Mouse (Mus musculus): ENCODE measurements around the gene Smg1. TPM values are rescaled to one million over a fixed set of nuclear protein-coding genes. Genes with fewer than 3 reads are reported as not detected.
A peak's percentile ranks its signal among the peaks of the same experiment; 100 is the strongest.

Gene Smg1
- total RNA-seq, 2 experiments from 2014 or later, result 43.3 to 55.5 TPM

- no peak for ATAC-seq (ENCODE audit: poor library complexity, severe bottlenecking)
These were observed 89.3 kb downstream of the Smg1 start for GRCm38 (mm10) chr7:118154150-118154549.

GRCm38 (mm10) chr7:118143602-118144001 is 99.9 kb downstream of the Smg1 start:
- ATAC-seq (ENCODE audit: poor library complexity, severe bottlenecking), result no peak

- ATAC-seq (ENCODE audit: poor library complexity, severe bottlenecking), result no peak
These were observed 100.3 kb downstream of the Smg1 start for GRCm38 (mm10) chr7:118143123-118143522.

GRCm38 (mm10) chr7:118141271-118141670 is 102.2 kb downstream of the Smg1 start:
- no peak for ATAC-seq (ENCODE audit: poor library complexity, severe bottlenecking)

GRCm38 (mm10) chr7:118135128-118135527 is 108.3 kb downstream of the Smg1 start:
- ATAC-seq (ENCODE audit: poor library complexity, severe bottlenecking), result no peak

GRCm38 (mm10) chr7:118129430-118130041 is 113.9 kb downstream of the Smg1 start, which contains the start of gene Arl6ip1:
TSS of gene Arl6ip1 (minus strand) at chr7:118129662.
- peak; percentile 94 for ATAC-seq (ENCODE audit: poor library complexity, severe bottlenecking)

- ATAC-seq (ENCODE audit: poor library complexity, severe bottlenecking), result peak; percentile 58
These were observed 114.5 kb downstream of the Smg1 start for GRCm38 (mm10) chr7:118128925-118129429.

GRCm38 (mm10) chr7:118126219-118126875 is 117.1 kb downstream of the Smg1 start:
- no peak for ATAC-seq (ENCODE audit: poor library complexity, severe bottlenecking)

GRCm38 (mm10) chr7:118125736-118126135 is 117.7 kb downstream of the Smg1 start:
- no peak for ATAC-seq (ENCODE audit: poor library complexity, severe bottlenecking)

GRCm38 (mm10) chr7:118123512-118124411 is 119.7 kb downstream of the Smg1 start:
- no peak for ATAC-seq (ENCODE audit: poor library complexity, severe bottlenecking)

- no peak for ATAC-seq (ENCODE audit: poor library complexity, severe bottlenecking)
These were observed 121.2 kb downstream of the Smg1 start for GRCm38 (mm10) chr7:118122235-118122634.

- no peak for ATAC-seq (ENCODE audit: poor library complexity, severe bottlenecking)
These were observed 122.8 kb downstream of the Smg1 start for GRCm38 (mm10) chr7:118120654-118121053.

- ATAC-seq (ENCODE audit: poor library complexity, severe bottlenecking), result no peak
These were observed 123.5 kb downstream of the Smg1 start for GRCm38 (mm10) chr7:118119946-118120345.

- ATAC-seq (ENCODE audit: poor library complexity, severe bottlenecking), result no peak
These were observed 124.3 kb downstream of the Smg1 start for GRCm38 (mm10) chr7:118119142-118119541.

GRCm38 (mm10) chr7:118118426-118118825 is 125.0 kb downstream of the Smg1 start:
- ATAC-seq (ENCODE audit: poor library complexity, severe bottlenecking), result no peak

GRCm38 (mm10) chr7:118117539-118118210 is 125.8 kb downstream of the Smg1 start:
- peak; percentile 20 for ATAC-seq (ENCODE audit: poor library complexity, severe bottlenecking)

- ATAC-seq (ENCODE audit: poor library complexity, severe bottlenecking), result no peak
These were observed 126.5 kb downstream of the Smg1 start for GRCm38 (mm10) chr7:118116787-118117538.

- peak; percentile 84 for ATAC-seq (ENCODE audit: poor library complexity, severe bottlenecking)
These were observed 127.4 kb downstream of the Smg1 start, which contains the start of gene Rps15a for GRCm38 (mm10) chr7:118115877-118116568. TSS of gene Rps15a (minus strand) at chr7:118116188.

- ATAC-seq (ENCODE audit: poor library complexity, severe bottlenecking), result no peak
These were observed 128.0 kb downstream of the Smg1 start for GRCm38 (mm10) chr7:118115533-118115876.

All from megakaryocyte, adult 5-6 weeks (primary cell).